Mouse (Mus musculus) testis, adult 2 months (tissue): ENCODE results near the gene Pifo.

ENCODE experiments used
- CTCF ChIP-seq: fragments of 200-500 bp; IDR thresholded peaks from 2 replicates; pipeline ENCODE4 v1.5.1; 2012; ENCODE audit warnings: low read depth, mild to moderate bottlenecking, inconsistent platforms, low read length, moderate library complexity; ENCODE audit not compliant: control insufficient read depth, insufficient read depth, insufficient replicate concordance
- POLR2A ChIP-seq: fragments of 200-500 bp; IDR thresholded peaks from 2 replicates; pipeline ENCODE4 v1.6.1; 2012; ENCODE audit warnings: low read depth, mild to moderate bottlenecking, inconsistent platforms, low read length, moderate library complexity; ENCODE audit not compliant: control insufficient read depth

DNA sequence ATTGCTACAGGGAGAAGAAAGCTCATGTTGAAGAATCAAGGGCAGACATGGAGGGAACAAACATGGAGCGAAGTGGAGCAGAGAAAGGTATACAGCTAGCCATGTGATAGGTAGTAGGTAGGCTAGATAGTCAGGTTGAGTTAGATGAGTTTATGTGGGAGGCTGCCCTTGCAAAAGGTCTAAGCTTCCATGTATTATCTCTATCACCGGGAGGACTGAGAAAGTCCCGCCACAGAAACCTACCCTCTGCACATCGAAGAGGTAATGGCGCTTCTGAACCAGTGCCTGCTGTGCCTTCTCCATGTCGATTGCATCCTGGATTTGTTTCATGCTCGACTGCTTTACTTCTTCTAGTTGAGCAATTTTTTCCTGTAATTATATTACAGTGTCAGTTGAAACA, 63.1 kb downstream of the Pifo start:
- TF ChIP-seq CTCF (no peak), POLR2A (no peak)
